Mouse (Mus musculus) midbrain, embryonic 10.5 days (tissue): ENCODE results near the gene Obscn. TPM values are rescaled to one million over a fixed set of nuclear protein-coding genes. Genes with fewer than 3 reads are reported as not detected.

Source experiments
- DNase-seq: peaks from one replicate; pipeline ENCODE4 v3.0.0-alpha.2; 2017; ENCODE audit warnings: low spot score
- H3K27ac ChIP-seq: fragments of 300-500 bp; sonication (generic); replicated peaks from 2 replicates; pipeline ENCODE4 v1.5.1; 2016; ENCODE audit warnings: mild to moderate bottlenecking
- H3K27me3 ChIP-seq: fragments of 300-500 bp; sonication (generic); 2 replicates; pipeline ENCODE4 v1.6.1; 2016; ENCODE audit warnings: low read depth, mild to moderate bottlenecking; ENCODE audit not compliant: poor library complexity, severe bottlenecking
- H3K36me3 ChIP-seq: fragments of 300-500 bp; sonication (generic); 2 replicates; pipeline ENCODE4 v1.6.1; 2016; ENCODE audit warnings: mild to moderate bottlenecking, moderate library complexity
- H3K4me1 ChIP-seq: fragments of 300-500 bp; sonication (generic); 2 replicates; pipeline ENCODE4 v1.6.1; 2016
- H3K4me3 ChIP-seq: fragments of 300-500 bp; sonication (generic); 2 replicates; pipeline ENCODE4 v1.5.1; 2016; ENCODE audit warnings: mild to moderate bottlenecking, moderate library complexity
- H3K9me3 ChIP-seq: fragments of 300-500 bp; sonication (generic); replicated peaks from 2 replicates; pipeline ENCODE4 v1.6.1; 2016; ENCODE audit warnings: mild to moderate bottlenecking
- WGBS: fragments of 180-500 bp; shearing (Covaris S2); methylation state at CpG from one replicate; pipeline ENCODE4 v1.1.7; 2016; 5-methylcytosine and 5-hydroxymethylcytosine counted together
- microRNA-seq: library from miRNA; unstranded; fragments of <30 nt; microRNA quantifications from one replicate; pipeline ENCODE4, GENCODE M21; 2017
- polyA plus RNA-seq: library from polyadenylated mRNA; unstranded; fragments of >200 nt; fragmentation: Nextera tagmentation; extraction: Ambion mirVana; gene quantifications from 2 replicates; pipeline ENCODE4 v1.2.1, GENCODE M21; 2016

Obscn gene
- polyA plus RNA-seq, 1 experiment from 2014 or later: 0.01 TPM

GRCm38 (mm10) chr11:58947306-58947705 lies 188.9 kb downstream of the Obscn start:
- H3K4me1 ChIP-seq: peaks cover 38% of the 10 kb centered on the region
- DNase-seq: no peak
- WGBS: 84% methylated on average over 3 of the region's 3 CpGs
- peaks cover 42% of the 10 kb centered on the region for H3K27me3 ChIP-seq
- peak overlapping the region; percentile 96; the same call in 1 of the 2 replicates for H3K27ac ChIP-seq
- no peaks in the 10 kb centered on the region for H3K9me3 ChIP-seq
- H3K4me3 ChIP-seq: no peak overlapping the region; the same call in 1 of the 2 replicates
- H3K36me3 ChIP-seq: no peaks in the 10 kb centered on the region

Small RNAs within 50 kb of the gene (microRNA-seq; reads per million reads assigned to microRNA genes)
- not detected for gene Gm44313

Other genes starting within 250 kb of the Obscn start
- 4.6 and 5.2 TPM in 2 replicates for gene Zfp39, start 232.2 kb downstream of the Obscn start, polyA plus RNA-seq
- gene Btnl10, start 218.5 kb downstream of the Obscn start, polyA plus RNA-seq: not detected in 2 replicates
- 274 and 296 TPM in 2 replicates for gene Rnf187, start 197.5 kb downstream of the Obscn start, polyA plus RNA-seq
- 34.1 and 69.6 TPM in 2 replicates for gene Hist3h2ba, start 187.5 kb downstream of the Obscn start, polyA plus RNA-seq
- gene Hist3h2a, start 181.7 kb downstream of the Obscn start, polyA plus RNA-seq: 20.4 and 31.6 TPM in 2 replicates
- gene Trim17, start 181.7 kb downstream of the Obscn start, polyA plus RNA-seq: 0.25 and 0.26 TPM in 2 replicates
- gene Trim11, start 158.3 kb downstream of the Obscn start, polyA plus RNA-seq: 17.7 and 19.3 TPM in 2 replicates
- 5.2 and 5.4 TPM in 2 replicates for gene Iba57, start 27.3 kb upstream of the Obscn start, polyA plus RNA-seq
- not detected in 2 replicates for gene Gjc2, start 46.8 kb upstream of the Obscn start, polyA plus RNA-seq
- 98.5 and 115 TPM in 2 replicates for gene Guk1, start 55.8 kb upstream of the Obscn start, polyA plus RNA-seq
- 116 and 131 TPM in 2 replicates for gene Mrpl55, start 66.1 kb upstream of the Obscn start, polyA plus RNA-seq
- 46.8 and 52.2 TPM in 2 replicates for gene 2310033P09Rik, start 71.9 kb upstream of the Obscn start, polyA plus RNA-seq
- gene Arf1, start 91.9 kb upstream of the Obscn start, polyA plus RNA-seq: 633 and 659 TPM in 2 replicates
- 5.3 and 8.7 TPM in 2 replicates for gene Wnt3a, start 154.3 kb upstream of the Obscn start, polyA plus RNA-seq
- 7.8 and 9.7 TPM in 2 replicates for gene Wnt9a, start 170.5 kb upstream of the Obscn start, polyA plus RNA-seq
- not detected in 2 replicates for gene Prss38, start 239.3 kb upstream of the Obscn start, polyA plus RNA-seq